Mouse (Mus musculus) C2C12 (cell line): Measurements from ENCODE around the gene Slx1b. TPM values are rescaled to one million over a fixed set of nuclear protein-coding genes. Genes with fewer than 3 reads are reported as not detected.

Source experiments
- H3K27me3 ChIP-seq: one replicate; pipeline ENCODE4 v1.6.1; 2011; ENCODE audit not compliant: control insufficient read depth, insufficient read depth, insufficient read length
- H3K36me3 ChIP-seq: one replicate; pipeline ENCODE4 v1.6.1; 2011; ENCODE audit not compliant: control insufficient read depth, insufficient read depth
- H3K4me3 ChIP-seq: one replicate; pipeline ENCODE4 v1.5.1; 2011; ENCODE audit warnings: mild to moderate bottlenecking, control low read depth; ENCODE audit not compliant: poor library complexity, insufficient read depth, severe bottlenecking
- H3K79me2 ChIP-seq: one replicate; pipeline ENCODE4 v1.6.1; 2011; ENCODE audit not compliant: control insufficient read depth, insufficient read depth
- H3K79me3 ChIP-seq: one replicate; pipeline ENCODE4 v1.6.1; 2011; ENCODE audit warnings: low read depth, control low read depth
- H3ac ChIP-seq: one replicate; pipeline ENCODE3; 2011; ENCODE audit warnings: low read depth; ENCODE audit not compliant: control insufficient read depth, insufficient read length
- CEBPB ChIP-seq: IDR thresholded peaks from one replicate; pipeline ENCODE4 v1.6.1; 2011; ENCODE audit warnings: low read depth, mild to moderate bottlenecking, control low read depth, moderate library complexity
- CTCF ChIP-seq: IDR thresholded peaks from one replicate; pipeline ENCODE4 v1.5.1; 2011; ENCODE audit not compliant: control insufficient read depth, insufficient read depth, insufficient read length
- FOSL1 ChIP-seq: IDR thresholded peaks from one replicate; pipeline ENCODE4 v1.8.0; 2011; ENCODE audit warnings: mild to moderate bottlenecking, low read length; ENCODE audit not compliant: poor library complexity, insufficient read depth, severe bottlenecking
- MAX ChIP-seq: IDR thresholded peaks from one replicate; pipeline ENCODE4 v1.6.1; 2011; ENCODE audit warnings: mild to moderate bottlenecking, control low read depth
- MYOD1 ChIP-seq: IDR thresholded peaks from one replicate; pipeline ENCODE4 v1.6.1; 2011; ENCODE audit warnings: low read depth; ENCODE audit not compliant: control insufficient read depth, insufficient read length
- MYOG ChIP-seq: IDR thresholded peaks from one replicate; pipeline ENCODE4 v1.6.1; 2011; ENCODE audit not compliant: control insufficient read depth, insufficient read length; ENCODE audit errors: extremely low read depth
- USF1 ChIP-seq: IDR thresholded peaks from one replicate; pipeline ENCODE4 v1.6.1; 2011; ENCODE audit warnings: low read depth, mild to moderate bottlenecking, control low read depth, moderate library complexity
- polyA plus RNA-seq: library from polyadenylated mRNA; unstranded; fragments of >200 nt; fragmentation: generic; extraction: Trizol; gene quantifications from one replicate; pipeline ENCODE4 v1.2.1, GENCODE M21; 2012; ENCODE audit warnings: missing spikeins

Slx1b gene
- polyA plus RNA-seq, 1 experiment, result 5.4 TPM

GRCm38 (mm10) chr7:126676631-126677220, 18.9 kb downstream of the Slx1b start:
- no peak for TF ChIP-seq CEBPB
- TF ChIP-seq MYOG, result no peak
- TF ChIP-seq FOSL1, result no peak
- TF ChIP-seq MYOD1, result no peak
- TF ChIP-seq CTCF, result no peak
- Histone ChIP-seq H3ac (no peak overlapping the region), H3K4me3 (no peak overlapping the region), H3K36me3 (peaks cover 7% of the 10 kb centered on the region), H3K79me3 (no peaks in the 10 kb centered on the region), H3K79me2 (no peaks in the 10 kb centered on the region), H3K27me3 (no peaks in the 10 kb centered on the region)

GRCm38 (mm10) chr7:126676207-126676606, 19.4 kb downstream of the Slx1b start, which contains the start of gene Sult1a1:
TSS of gene Sult1a1 (minus strand) at chr7:126676432.
- H3ac ChIP-seq, result no peak within 1 kb of the TSS
- no peaks in the 10 kb centered on the region for H3K79me2 ChIP-seq
- TF ChIP-seq MAX (no peak), CTCF (no peak), MYOD1 (no peak), MYOG (no peak), FOSL1 (no peak), CEBPB (no peak), USF1 (no peak)
- H3K79me3 ChIP-seq, result no peaks in the 10 kb centered on the region
- peaks cover 7% of the 10 kb centered on the region for H3K36me3 ChIP-seq
- no peak within 1 kb of the TSS for H3K4me3 ChIP-seq
- H3K27me3 ChIP-seq, result no peaks in the 10 kb centered on the region

GRCm38 (mm10) chr7:126675104-126675503, 20.5 kb downstream of the Slx1b start:
- Histone ChIP-seq H3K36me3 (peaks cover 7% of the 10 kb centered on the region), H3K79me2 (no peaks in the 10 kb centered on the region), H3K4me3 (no peak overlapping the region), H3K79me3 (no peaks in the 10 kb centered on the region), H3K27me3 (no peaks in the 10 kb centered on the region), H3ac (no peak overlapping the region)
- TF ChIP-seq CEBPB (no peak), MYOG (no peak), MAX (no peak), CTCF (no peak), USF1 (no peak), MYOD1 (no peak), FOSL1 (no peak)

GRCm38 (mm10) chr7:126672111-126672510, 23.5 kb downstream of the Slx1b start:
- Histone ChIP-seq H3K27me3 (no peaks in the 10 kb centered on the region), H3K36me3 (peaks cover 7% of the 10 kb centered on the region), H3ac (no peak overlapping the region), H3K4me3 (no peak overlapping the region), H3K79me2 (no peaks in the 10 kb centered on the region), H3K79me3 (no peaks in the 10 kb centered on the region)
- TF ChIP-seq CTCF (no peak), MYOG (no peak), CEBPB (no peak), MAX (no peak), MYOD1 (no peak), FOSL1 (no peak), USF1 (no peak)

- TF ChIP-seq MYOD1 (no peak), FOSL1 (no peak), MAX (no peak), CTCF (no peak), CEBPB (no peak), MYOG (no peak), USF1 (no peak)
- no peak overlapping the region for H3ac ChIP-seq
- H3K79me2 ChIP-seq, result no peaks in the 10 kb centered on the region
- H3K79me3 ChIP-seq, result no peaks in the 10 kb centered on the region
- peaks cover 12% of the 10 kb centered on the region for H3K36me3 ChIP-seq
- H3K4me3 ChIP-seq, result no peak overlapping the region
- no peaks in the 10 kb centered on the region for H3K27me3 ChIP-seq
Observed at GRCm38 (mm10) chr7:126670152-126670551, 25.4 kb downstream of the Slx1b start.

GRCm38 (mm10) chr7:126668452-126668851, 27.1 kb downstream of the Slx1b start:
- Histone ChIP-seq H3K4me3 (no peak overlapping the region), H3K36me3 (peaks cover 14% of the 10 kb centered on the region), H3K27me3 (no peaks in the 10 kb centered on the region), H3K79me2 (no peaks in the 10 kb centered on the region), H3ac (no peak overlapping the region), H3K79me3 (no peaks in the 10 kb centered on the region)
- TF ChIP-seq CTCF (no peak), MYOD1 (no peak)
